Mouse (Mus musculus) olfactory bulb, adult 2 months (tissue): Measurements from ENCODE around the gene Lrrc27.

Experiments used
- CTCF ChIP-seq: fragments of 200-500 bp; IDR thresholded peaks from 2 replicates; pipeline ENCODE4 v1.5.1; 2012; ENCODE audit warnings: low read depth, mild to moderate bottlenecking, low read length, moderate library complexity; ENCODE audit not compliant: insufficient read depth
- POLR2A ChIP-seq: fragments of 200-500 bp; IDR thresholded peaks from 2 replicates; pipeline ENCODE4 v1.6.1; 2012; ENCODE audit warnings: mild to moderate bottlenecking, low read depth, low read length, moderate library complexity; ENCODE audit not compliant: insufficient read depth

GRCm38 (mm10) chr7:139246086-139246485, 33.3 kb downstream of the Lrrc27 start:
- TF ChIP-seq POLR2A (no peak), CTCF (no peak)
